8 mouse cellular contexts compared by ENCODE assay signal in the genomic region with DNA sequence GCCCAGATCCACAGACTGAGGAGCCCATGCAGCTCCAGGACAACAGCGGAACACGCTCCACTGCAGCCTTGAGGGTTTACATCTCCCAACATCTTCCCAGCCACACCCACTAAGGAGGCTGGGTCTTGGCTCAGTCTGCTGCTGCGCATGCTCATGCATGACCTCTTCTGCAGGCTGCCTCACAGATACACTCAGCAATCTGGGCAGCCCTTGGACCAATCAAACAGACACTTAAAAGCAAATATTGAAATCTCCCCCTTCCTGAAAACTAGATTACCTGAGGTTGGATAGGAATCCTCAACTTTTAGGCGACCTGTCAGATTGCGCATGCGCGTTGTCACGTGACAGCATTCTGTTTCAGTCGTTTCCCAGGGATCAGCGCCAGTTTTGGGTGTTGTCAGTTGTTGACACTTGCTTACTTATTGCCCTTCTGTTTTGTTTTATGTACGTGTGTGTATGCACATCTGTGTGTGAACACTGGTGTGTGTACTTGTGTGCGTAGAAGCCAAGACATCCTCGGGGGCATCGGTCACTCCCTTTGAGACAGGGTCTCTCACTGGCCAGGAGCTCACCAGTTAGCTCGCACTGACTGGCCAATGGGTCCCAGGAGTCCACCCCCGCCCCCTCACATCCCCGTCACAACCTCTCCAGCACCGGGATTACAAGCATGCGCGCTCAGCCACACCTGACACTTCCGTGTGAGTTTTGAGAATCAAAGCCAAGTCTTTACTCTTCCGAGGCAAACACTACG. TPM values are rescaled to one million over a fixed set of nuclear protein-coding genes. Genes with fewer than 3 reads are reported as not detected.
A peak's percentile ranks its signal among the peaks of the same experiment; 100 is the strongest.
DNase-seq lines count a peak whose midpoint lies in the region; ATAC-seq and TF ChIP-seq lines count a peak whose summit lies in the region.

No protein-coding gene starts in this region.

- peak; percentile 70 for ATAC-seq in inflammation-experienced regulatory T-cells, adult 6 months

- H3K4me3 ChIP-seq in left cerebral cortex, adult 2 months = peak overlapping the region; percentile 36

- DNase-seq in adrenal gland, postnatal 14 days = peak; percentile 78
- DNase-seq in embryo, embryonic 11 days = peak; percentile 65
- peak; percentile 65 for DNase-seq in gastrocnemius, postnatal 25 days
- peak; percentile 43 to 52 for DNase-seq in left cerebral cortex, adult 2 months (ENCODE audit: extremely low spot score in 1 of 2, low spot score in 2 of 2)
- peak; percentile 84 for DNase-seq in lung, postnatal 36 days
- peak; percentile 74 for DNase-seq in retina, embryonic 14.5 days (ENCODE audit: low spot score)
- peak; percentile 75 for DNase-seq in yolk sac, embryonic 10.5 days (ENCODE audit: low spot score)

- intact Hi-C loops in left cerebral cortex, adult 2 months (cut with DNase I) = no loop called here

- no peak for TF ChIP-seq CTCF in left cerebral cortex, adult 2 months (IDR thresholded peaks at IDR 0.05)

- peak overlapping the region; percentile 86 for H3K27ac ChIP-seq in left cerebral cortex, adult 2 months

RNA-seq across cellular contexts. Expression of a gene that starts 8.9 kb away (rescaled TPM):
- total RNA-seq in adrenal gland, postnatal 14 days (2021) = 78.3 and 81.3 TPM in 2 replicates
- 100 to 1,000 TPM; 110 to 138 TPM for total RNA-seq in gastrocnemius, postnatal 25 days (2021)
- 10 to 100 TPM in 2 of 3 experiments, 1 to 10 TPM in 1; 9.2 to 13.4 (median 11.8) TPM for polyA plus RNA-seq in inflammation-experienced regulatory T-cells, adult 6 months (2017; shearing (Covaris generic))
- total RNA-seq in left cerebral cortex, adult 2 months (2021) = 100 to 1,000 TPM; 241 to 268 TPM

RNA-seq across cellular contexts. Expression of a gene that starts 30.4 kb away (rescaled TPM):
- 0.44 and 0.45 TPM in 2 replicates for total RNA-seq in adrenal gland, postnatal 14 days (2021)
- total RNA-seq in gastrocnemius, postnatal 25 days (2021) = under 1 TPM in 1 of 2 experiments, not detected in 1; 0.41 TPM
- 1 to 10 TPM; 1.6 to 4.2 (median 3.3) TPM for polyA plus RNA-seq in inflammation-experienced regulatory T-cells, adult 6 months (2017; shearing (Covaris generic))
- total RNA-seq in left cerebral cortex, adult 2 months (2021) = 1 to 10 TPM; 1.3 to 1.5 TPM

RNA-seq across cellular contexts. Expression of a gene that starts 30.4 kb away (rescaled TPM):
- 18.1 and 18.7 TPM in 2 replicates for total RNA-seq in adrenal gland, postnatal 14 days (2021)
- total RNA-seq in gastrocnemius, postnatal 25 days (2021) = 10 to 100 TPM; 16.1 to 20.9 TPM
- under 1 TPM; 0.20 to 0.55 (median 0.33) TPM for polyA plus RNA-seq in inflammation-experienced regulatory T-cells, adult 6 months (2017; shearing (Covaris generic))
- total RNA-seq in left cerebral cortex, adult 2 months (2021) = 10 to 100 TPM; 25.2 to 34.6 TPM

RNA-seq across cellular contexts. Expression of a gene that starts 41.1 kb away (rescaled TPM):
- 129 and 132 TPM in 2 replicates for total RNA-seq in adrenal gland, postnatal 14 days (2021)
- 10 to 100 TPM; 29.9 to 36.9 TPM for total RNA-seq in gastrocnemius, postnatal 25 days (2021)
- polyA plus RNA-seq in inflammation-experienced regulatory T-cells, adult 6 months (2017; shearing (Covaris generic)) = 100 to 1,000 TPM; 180 to 214 (median 192) TPM
- total RNA-seq in left cerebral cortex, adult 2 months (2021) = 10 to 100 TPM; 68.7 to 78.6 TPM

RNA-seq across cellular contexts. Expression of a gene that starts 48.8 kb away (rescaled TPM):
- 0.30 and 0.38 TPM in 2 replicates for total RNA-seq in adrenal gland, postnatal 14 days (2021)
- total RNA-seq in gastrocnemius, postnatal 25 days (2021) = under 1 TPM; 0.43 to 0.51 TPM
- polyA plus RNA-seq in inflammation-experienced regulatory T-cells, adult 6 months (2017; shearing (Covaris generic)) = not detected
- total RNA-seq in left cerebral cortex, adult 2 months (2021) = under 1 TPM; 0.19 to 0.27 TPM

Comparison
In these comparisons a context has a peak if more than half of its experiments do, and no peak if none do; other contexts are left out.
1. Peak in every context shown above with its lines: DNase-seq, ATAC-seq, H3K4me3 ChIP-seq and H3K27ac ChIP-seq.